Mouse (Mus musculus) hindlimb bud, embryonic 11.5 days (tissue): Measurements from ENCODE around the gene Rsph4a.
A peak's percentile ranks its signal among the peaks of the same experiment; 100 is the strongest.
"Not testable (repeated sequence)": the region's sequence is repeated elsewhere in the genome, so short reads cannot be mapped to it uniquely, and the experiment has no call there.

Experiments
- DNase-seq: peaks from one replicate; pipeline ENCODE4 v3.0.0-alpha.2; 2012; ENCODE audit warnings: low read depth, low spot score; ENCODE audit errors: extremely low spot score

The Rsph4a gene

GRCm38 (mm10) chr10:33904530-33905481 lies at the start of gene Rsph4a:
Rsph4a (plus strand) TSS chr10:33905111.
- peak; percentile 33 for DNase-seq

DNA sequence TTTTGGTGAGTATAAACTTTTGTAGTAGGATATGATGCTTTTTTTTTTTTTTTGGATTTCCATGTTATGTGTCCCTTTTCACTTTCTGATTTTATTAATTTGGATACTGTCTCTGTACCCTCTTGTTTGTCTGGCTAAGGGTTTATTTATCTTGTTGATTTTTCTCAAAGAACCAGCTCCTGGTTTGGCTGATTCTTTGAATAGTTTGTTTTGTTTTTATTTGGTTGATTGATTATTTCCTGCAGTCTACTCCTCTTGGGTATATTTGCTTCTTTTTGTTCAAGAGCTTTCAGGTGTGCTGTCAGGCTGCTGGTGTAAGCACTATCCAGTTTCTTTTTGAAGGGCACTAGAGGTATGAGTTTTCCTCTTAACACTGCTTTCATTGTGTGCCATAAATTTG lies 47.5 kb upstream of the Rsph4a start, which contains the start of gene Sult3a1:
Gene Sult3a1, plus strand, starts transcription at position 301 of the 400 bp plus-strand sequence.
- no peak for DNase-seq

- no peak for DNase-seq
Measured at GRCm38 (mm10) chr10:33865994-33866393, 38.9 kb upstream of the Rsph4a start.

GRCm38 (mm10) chr10:33870441-33870840 lies 34.5 kb upstream of the Rsph4a start:
- DNase-seq = no peak

DNA sequence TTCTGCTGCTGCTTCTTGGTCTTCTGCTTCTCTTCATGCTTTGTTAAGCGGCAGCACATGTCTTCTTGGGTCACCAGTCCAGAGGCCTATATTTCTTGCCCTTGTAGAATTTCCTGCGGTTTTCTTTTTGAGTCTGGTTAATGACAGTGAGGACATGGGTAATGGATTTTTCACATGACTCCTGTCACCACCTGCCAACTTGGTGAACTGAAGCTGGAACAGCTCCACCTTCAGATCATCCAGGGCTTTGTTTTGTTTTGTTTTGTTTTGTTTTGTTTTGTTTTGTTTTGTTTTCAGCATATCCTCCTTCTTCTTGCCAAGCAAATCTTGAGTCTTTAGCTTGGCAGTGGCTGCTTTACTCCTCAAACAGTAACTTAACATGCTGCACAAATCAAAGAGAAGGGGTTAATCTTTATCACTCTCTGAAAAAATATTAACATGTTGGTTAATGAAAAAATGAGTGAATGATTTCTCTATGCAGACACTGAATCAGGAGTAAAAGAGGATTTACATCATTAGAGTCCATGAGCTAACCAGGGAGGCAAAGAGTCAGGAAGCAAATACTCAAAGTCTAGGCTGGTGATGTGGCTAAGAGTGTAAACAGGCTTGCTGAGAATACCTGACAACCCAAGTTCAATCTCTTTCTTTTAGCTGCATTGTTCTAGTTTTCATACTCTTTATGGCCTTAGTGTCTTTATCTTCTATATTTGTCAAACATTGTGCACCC lies 32.1 kb upstream of the Rsph4a start:
- DNase-seq = no peak

DNA sequence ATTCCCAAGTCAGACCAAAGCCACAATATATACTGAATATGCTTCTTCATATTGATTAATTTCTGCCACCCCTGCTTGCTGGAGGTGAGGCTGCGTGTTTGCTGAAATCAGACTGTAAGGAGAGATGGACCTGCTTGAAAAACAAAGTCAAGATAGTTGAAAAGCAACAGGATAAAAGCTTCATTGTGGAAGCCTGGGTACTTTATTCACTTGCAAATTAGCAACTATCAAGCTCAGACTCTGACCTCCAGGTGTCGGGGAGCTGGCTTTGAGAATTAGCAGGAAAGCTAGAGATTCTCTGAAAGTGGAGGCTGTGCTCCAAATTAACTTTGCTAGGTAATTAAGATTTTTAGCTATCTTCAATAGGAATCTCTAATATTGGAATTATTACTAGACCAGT lies 22.5 kb upstream of the Rsph4a start:
- not testable (repeated sequence) for DNase-seq

DNA sequence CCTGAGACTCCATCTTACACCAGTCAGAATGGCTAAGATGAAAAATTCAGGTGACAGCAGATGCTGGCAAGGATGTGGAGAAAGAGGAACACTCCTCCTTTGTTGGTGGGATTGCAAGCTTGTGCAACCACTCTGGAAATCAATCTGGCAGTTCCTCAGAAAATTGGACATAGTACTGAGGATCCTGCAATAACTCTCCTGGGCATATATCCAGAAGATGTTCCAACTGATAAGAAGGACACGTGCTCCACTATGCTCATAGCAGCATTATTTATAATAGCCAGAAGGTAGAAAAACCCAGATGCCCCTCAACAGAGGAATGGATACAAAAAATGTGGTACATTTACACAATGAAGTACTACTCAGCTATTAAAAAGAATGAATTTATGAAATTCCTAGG lies 3.4 kb upstream of the Rsph4a start:
- DNase-seq = not testable (repeated sequence)

GRCm38 (mm10) chr10:33905489-33905888 lies 578 bp downstream of the Rsph4a start:
- no peak for DNase-seq

DNA sequence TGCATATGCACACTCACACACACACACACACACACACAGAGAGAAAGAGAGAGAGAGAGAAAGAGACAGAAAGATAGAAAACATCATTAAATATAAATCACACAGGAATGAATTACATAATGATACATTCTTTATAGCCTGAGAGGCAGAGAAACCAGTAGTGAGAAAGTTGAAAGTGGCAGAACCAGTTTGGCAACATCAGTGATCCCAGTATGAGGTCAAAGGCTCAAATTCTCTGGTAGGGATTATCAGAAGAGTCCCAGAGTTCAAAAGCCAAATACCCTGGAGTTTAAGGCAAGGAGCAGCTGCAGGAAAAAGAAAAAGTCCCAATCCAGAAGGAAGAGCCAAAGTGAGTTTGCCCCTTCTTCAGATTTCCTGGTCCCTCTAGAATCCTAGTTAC lies 35.8 kb downstream of the Rsph4a start:
- DNase-seq = no peak

GRCm38 (mm10) chr10:33945390-33945789 lies 40.5 kb downstream of the Rsph4a start:
- DNase-seq = no peak

DNA sequence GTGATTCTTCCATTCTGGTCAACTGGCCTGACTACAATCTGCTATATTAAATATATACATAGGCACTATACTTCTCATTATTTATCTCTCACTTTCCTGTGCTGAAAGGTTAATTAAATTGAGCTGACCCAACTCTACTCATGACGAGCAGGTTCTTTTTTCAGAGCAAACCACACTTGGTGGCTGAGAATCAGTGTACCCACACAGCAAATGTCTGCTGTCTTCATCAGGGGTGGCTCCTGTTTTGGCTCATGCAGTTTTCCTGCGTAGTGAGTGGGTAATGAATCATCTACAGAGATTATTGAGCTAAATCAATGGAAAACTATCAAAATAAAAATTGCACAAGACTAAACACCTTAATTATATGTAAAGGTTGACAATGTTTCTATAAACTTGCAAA lies 41.4 kb downstream of the Rsph4a start:
- no peak for DNase-seq

- DNase-seq = peak; percentile 72
Measured at GRCm38 (mm10) chr10:33950803-33951583, 46.1 kb downstream of the Rsph4a start, which contains the start of gene Zup1. Zup1 (minus strand) TSS chr10:33951269.

GRCm38 (mm10) chr10:33952509-33952908 lies 47.6 kb downstream of the Rsph4a start:
- no peak for DNase-seq
